Mouse (Mus musculus) heart, adult 2 months (tissue): ENCODE measurements around the gene Sf3a3. TPM values are rescaled to one million over a fixed set of nuclear protein-coding genes. Genes with fewer than 3 reads are reported as not detected.

Experiments
- DNase-seq, 2 experiments: peaks; one replicate each; pipeline ENCODE4 v3.0.0; 2021
- H3K27ac ChIP-seq: fragments of 200-600 bp; 2 replicates; pipeline ENCODE4 v1.8.1; 2022
- H3K27me3 ChIP-seq: fragments of 200-500 bp; 2 replicates; pipeline ENCODE4 v1.6.1; 2012; ENCODE audit warnings: mild to moderate bottlenecking, low read length, inconsistent platforms, mixed read lengths; ENCODE audit not compliant: control insufficient read depth, insufficient read depth
- H3K36me3 ChIP-seq: fragments of 200-500 bp; 2 replicates; pipeline ENCODE4 v1.6.1; 2012; ENCODE audit warnings: low read length, inconsistent platforms; ENCODE audit not compliant: control insufficient read depth, insufficient read depth
- H3K4me1 ChIP-seq: fragments of 200-500 bp; 2 replicates; pipeline ENCODE4 v1.6.1; 2011; ENCODE audit warnings: low read length; ENCODE audit not compliant: control insufficient read depth, insufficient read depth
- H3K4me3 ChIP-seq: fragments of 200-600 bp; 2 replicates; pipeline ENCODE4 v1.8.1; 2022
- H3K79me2 ChIP-seq: fragments of 200-500 bp; replicated peaks from 2 replicates; pipeline ENCODE4 v1.6.1; 2012; ENCODE audit warnings: mild to moderate bottlenecking, inconsistent platforms, low read length, moderate library complexity, mixed read lengths; ENCODE audit not compliant: control insufficient read depth, insufficient read depth
- H3K9ac ChIP-seq: fragments of 200-500 bp; 2 replicates; pipeline ENCODE4 v1.6.1; 2012; ENCODE audit warnings: low read depth, mild to moderate bottlenecking, control low read depth, inconsistent platforms, low read length, mixed read lengths
- CTCF ChIP-seq: fragments of 200-600 bp; IDR thresholded peaks from 2 replicates; pipeline ENCODE4 v1.8.1; 2022; ENCODE audit warnings: antibody characterized with exemption, mild to moderate bottlenecking, moderate library complexity
- EP300 ChIP-seq: fragments of 200-500 bp; IDR thresholded peaks from 2 replicates; pipeline ENCODE4 v1.6.1; 2011; ENCODE audit warnings: low read depth, low read length, control low read depth; ENCODE audit not compliant: insufficient read depth
- POLR2A ChIP-seq: fragments of 200-500 bp; IDR thresholded peaks from 2 replicates; pipeline ENCODE4 v1.6.1; 2011; ENCODE audit warnings: mild to moderate bottlenecking, low read depth, low read length, control low read depth; ENCODE audit not compliant: insufficient read depth
- WGBS: fragments of 180-500 bp; shearing (Covaris S2); methylation state at CpG from one replicate; pipeline ENCODE4 v1.1.7; 2018; 5-methylcytosine and 5-hydroxymethylcytosine counted together
- intact Hi-C: fragments of 180-260 bp; cut with DNase I; formaldehyde crosslinking; loops from one replicate; pipeline ENCODE4 v1.15.1; 2025
- polyA plus RNA-seq: library from polyadenylated mRNA; depleted of rRNA; stranded (reverse); fragments of >200 nt; gene quantifications from 2 replicates; pipeline ENCODE4 v1.2.3, GENCODE M21; 2012
- total RNA-seq, 2 experiments: library from RNA; stranded (reverse); gene quantifications; 2 replicates each; pipeline ENCODE4 v1.2.3; 2021

Sf3a3 gene
- total and polyA plus RNA-seq, 3 experiments, result 7.7 to 19.4 (median 18.0) TPM

- Histone ChIP-seq H3K36me3 (no peaks in the 10 kb centered on the region), H3K27me3 (no peaks in the 10 kb centered on the region), H3K4me3 (peak overlapping the region; percentile 78), H3K9ac (peak overlapping the region; percentile 97), H3K27ac (peak overlapping the region; percentile 74), H3K79me2 (no peaks in the 10 kb centered on the region), H3K4me1 (peaks cover 21% of the 10 kb centered on the region)
- peak; percentile 67 to 68 for DNase-seq
- intact Hi-C loops, result no loop called here
- peak; percentile 26; the same call in 1 of the 2 replicates for TF ChIP-seq POLR2A
- no peak for TF ChIP-seq EP300
- 3% methylated on average over 22 of the region's 22 CpGs for WGBS
Observed at GRCm38 (mm10) chr4:124701052-124701845, 13.3 kb upstream of the Sf3a3 start.

GRCm38 (mm10) chr4:124701916-124702315 lies 12.7 kb upstream of the Sf3a3 start:
- H3K9ac ChIP-seq, result no peak overlapping the region
- H3K27ac ChIP-seq, result peak overlapping the region; percentile 74
- H3K27me3 ChIP-seq, result no peaks in the 10 kb centered on the region
- no peak overlapping the region for H3K4me3 ChIP-seq
- peak; percentile 33 to 44 for DNase-seq
- WGBS, result 27% methylated on average over 4 of the region's 5 CpGs
- H3K79me2 ChIP-seq, result no peaks in the 10 kb centered on the region
- H3K4me1 ChIP-seq, result peaks cover 21% of the 10 kb centered on the region
- TF ChIP-seq POLR2A (no peak), EP300 (no peak), CTCF (no peak)
- H3K36me3 ChIP-seq, result no peaks in the 10 kb centered on the region
- intact Hi-C loops, result no loop called here

GRCm38 (mm10) chr4:124703406-124703805 lies 11.2 kb upstream of the Sf3a3 start:
- DNase-seq, result peak; percentile 58 to 65
- Histone ChIP-seq H3K4me3 (no peak overlapping the region), H3K36me3 (no peaks in the 10 kb centered on the region), H3K9ac (0 out of 2 replicates have a peak overlapping the region, but pooled peaks have one; percentile 2), H3K27me3 (no peaks in the 10 kb centered on the region), H3K4me1 (peaks cover 23% of the 10 kb centered on the region), H3K27ac (peak overlapping the region; percentile 52), H3K79me2 (no peaks in the 10 kb centered on the region)
- intact Hi-C loops, result no loop called here
- 5% methylated on average over 2 of the region's 2 CpGs for WGBS
- TF ChIP-seq EP300, result peak; percentile 45; the same call in 1 of the 2 replicates
- TF ChIP-seq POLR2A, result no peak

- TF ChIP-seq EP300 (no peak), CTCF (no peak), POLR2A (no peak)
Observed at GRCm38 (mm10) chr4:124703881-124704796, 10.4 kb upstream of the Sf3a3 start.

GRCm38 (mm10) chr4:124704797-124705474 lies 9.6 kb upstream of the Sf3a3 start:
- 27% methylated on average over 11 of the region's 11 CpGs for WGBS
- no peaks in the 10 kb centered on the region for H3K36me3 ChIP-seq

More at GRCm38 (mm10) chr4:124703881-124704796, 10.4 kb upstream of the Sf3a3 start:
- no peak overlapping the region for H3K9ac ChIP-seq
- peak overlapping the region; percentile 52 for H3K27ac ChIP-seq
- WGBS, result 27% methylated on average over 6 of the region's 6 CpGs
- no peaks in the 10 kb centered on the region for H3K27me3 ChIP-seq
- no peak overlapping the region for H3K4me3 ChIP-seq
- H3K79me2 ChIP-seq, result no peaks in the 10 kb centered on the region
- H3K36me3 ChIP-seq, result no peaks in the 10 kb centered on the region
- peak; percentile 20 to 39 for DNase-seq
- H3K4me1 ChIP-seq, result peaks cover 23% of the 10 kb centered on the region
- intact Hi-C loops, result no loop called here

More at GRCm38 (mm10) chr4:124704797-124705474, 9.6 kb upstream of the Sf3a3 start:
- Histone ChIP-seq H3K4me1 (peaks cover 25% of the 10 kb centered on the region), H3K9ac (no peak overlapping the region), H3K27me3 (no peaks in the 10 kb centered on the region), H3K27ac (peak overlapping the region; percentile 52), H3K4me3 (no peak overlapping the region), H3K79me2 (no peaks in the 10 kb centered on the region)
- DNase-seq, result peak; percentile 49 to 58
- TF ChIP-seq EP300, result no peak
- no peak for TF ChIP-seq CTCF
- TF ChIP-seq POLR2A, result no peak
- intact Hi-C loops, result no loop called here
